Mouse (Mus musculus): ENCODE results near the gene Olfr744. TPM values are rescaled to one million over a fixed set of nuclear protein-coding genes. Genes with fewer than 3 reads are reported as not detected.
"Not testable (repeated sequence)": the region's sequence is repeated elsewhere in the genome, so short reads cannot be mapped to it uniquely, and the experiment has no call there.

The Olfr744 gene
- not detected in 2 replicates for polyA plus RNA-seq (2014; fragmentation: Nextera tagmentation; extraction: Ambion mirVana)

- Histone ChIP-seq H3K4me3 (ENCODE audit: low read depth, low read length) (no peak within 1 kb of the TSS), H3K9me3 (ENCODE audit: control insufficient read depth, low read length) (no peaks in the 10 kb centered on the region), H3K9ac (ENCODE audit: low read depth, low read length) (no peak within 1 kb of the TSS), H3K4me1 (replicated peaks; ENCODE audit: control insufficient read depth, insufficient read depth, low read length) (no peaks in the 10 kb centered on the region), H3K27ac (ENCODE audit: low read depth, low read length) (no peak within 1 kb of the TSS), H3K27me3 (ENCODE audit: control insufficient read depth, insufficient read depth, low read length) (no peaks in the 10 kb centered on the region), H3K4me2 (replicated peaks; ENCODE audit: low read depth, low read length) (no peak within 1 kb of the TSS), H3K36me3 (ENCODE audit: control insufficient read depth, insufficient read depth, low read length) (no peaks in the 10 kb centered on the region)
- no peak for DNase-seq (ENCODE audit: low spot score)
- ATAC-seq (ENCODE audit: low FRiP score) = no peak
- 85% methylated on average over 2 of the region's 2 CpGs for WGBS
Measured at GRCm38 (mm10) chr14:50614579-50614978, at the start of gene Olfr744. TSS of gene Olfr744 (plus strand) at chr14:50614879.

DNA sequence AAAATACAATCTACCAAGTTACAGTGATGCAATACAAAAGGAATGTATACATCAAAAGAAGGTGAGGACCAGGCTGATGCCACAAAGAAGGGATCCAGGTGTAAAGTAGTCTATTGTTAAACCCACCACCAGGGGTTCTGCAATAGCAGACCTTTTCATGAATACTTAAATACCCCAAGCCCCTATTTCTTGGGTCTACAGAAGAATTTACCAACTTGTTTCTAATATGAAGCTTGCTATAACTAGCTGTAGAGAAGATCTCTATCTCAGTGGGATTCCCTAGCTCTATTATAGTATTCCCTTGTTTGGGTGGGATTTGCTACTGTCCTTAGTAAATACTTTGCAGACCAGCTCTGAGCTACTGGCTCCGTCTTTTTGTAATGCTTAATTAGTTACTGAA is 41.6 kb upstream of the Olfr744 start:
- H3K4me1 ChIP-seq (replicated peaks; ENCODE audit: control insufficient read depth, insufficient read depth, low read length); H3K36me3 ChIP-seq (ENCODE audit: control insufficient read depth, insufficient read depth, low read length); H3K4me2 ChIP-seq (replicated peaks; ENCODE audit: low read depth, low read length); DNase-seq (ENCODE audit: low spot score); H3K9ac ChIP-seq (ENCODE audit: low read depth, low read length); H3K27me3 ChIP-seq (ENCODE audit: control insufficient read depth, insufficient read depth, low read length); H3K27ac ChIP-seq (ENCODE audit: low read depth, low read length); H3K4me3 ChIP-seq (ENCODE audit: low read depth, low read length); H3K9me3 ChIP-seq (ENCODE audit: control insufficient read depth, low read length); ATAC-seq (ENCODE audit: low FRiP score): not testable (repeated sequence)
- 51% methylated on average over 1 of the region's 1 CpGs for WGBS

DNA sequence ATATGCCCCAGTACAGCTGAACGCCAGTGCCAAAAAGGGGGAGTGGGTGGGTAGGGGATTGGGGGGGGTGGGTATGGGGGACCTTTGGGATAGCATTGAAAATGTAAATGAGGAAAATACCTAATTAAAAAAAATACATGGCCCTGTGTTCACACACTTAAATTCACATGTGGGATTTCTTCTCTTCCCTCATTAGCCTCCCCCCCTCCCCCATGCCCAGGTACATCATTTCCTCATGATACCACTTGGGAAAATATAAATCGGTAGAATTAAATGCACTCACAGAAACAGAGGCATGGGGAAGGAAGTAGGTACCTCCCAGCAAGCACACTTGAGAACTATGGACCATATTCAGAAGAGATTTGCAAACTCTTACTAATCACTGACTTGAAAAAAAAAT is 24.4 kb downstream of the Olfr744 start, which contains the start of gene Olfr745:
Gene Olfr745, plus strand, starts transcription at position 301 of the 400 bp plus-strand sequence.
- H3K27me3 ChIP-seq (ENCODE audit: control insufficient read depth, insufficient read depth, low read length) = no peaks in the 10 kb centered on the region

GRCm38 (mm10) chr14:50646783-50647182 is 32.1 kb downstream of the Olfr744 start, which contains the start of gene Olfr746:
TSS of gene Olfr746 (plus strand) at chr14:50647083.
- H3K4me3 ChIP-seq (ENCODE audit: low read depth, low read length) = no peak within 1 kb of the TSS
- no peak within 1 kb of the TSS for H3K27ac ChIP-seq (ENCODE audit: low read depth, low read length)
- H3K9ac ChIP-seq (ENCODE audit: low read depth, low read length) = no peak within 1 kb of the TSS
- no peaks in the 10 kb centered on the region for H3K9me3 ChIP-seq (ENCODE audit: control insufficient read depth, low read length)
- ATAC-seq (ENCODE audit: low FRiP score) = no peak
- no peaks in the 10 kb centered on the region for H3K4me1 ChIP-seq (replicated peaks; ENCODE audit: control insufficient read depth, insufficient read depth, low read length)
- H3K36me3 ChIP-seq (ENCODE audit: control insufficient read depth, insufficient read depth, low read length) = no peaks in the 10 kb centered on the region
- DNase-seq (ENCODE audit: low spot score) = no peak
- H3K27me3 ChIP-seq (ENCODE audit: control insufficient read depth, insufficient read depth, low read length) = no peaks in the 10 kb centered on the region
- no peak within 1 kb of the TSS for H3K4me2 ChIP-seq (replicated peaks; ENCODE audit: low read depth, low read length)

More for the DNA sequence above, 24.4 kb downstream of the Olfr744 start, which contains the start of gene Olfr745:
- DNase-seq (ENCODE audit: low spot score) (no peak), ATAC-seq (ENCODE audit: low FRiP score) (no peak)
- no peak within 1 kb of the TSS for H3K4me2 ChIP-seq (replicated peaks; ENCODE audit: low read depth, low read length)
- no peaks in the 10 kb centered on the region for H3K9me3 ChIP-seq (ENCODE audit: control insufficient read depth, low read length)
- H3K4me3 ChIP-seq (ENCODE audit: low read depth, low read length) = no peak within 1 kb of the TSS
- no peak within 1 kb of the TSS for H3K27ac ChIP-seq (ENCODE audit: low read depth, low read length)
- no peaks in the 10 kb centered on the region for H3K4me1 ChIP-seq (replicated peaks; ENCODE audit: control insufficient read depth, insufficient read depth, low read length)
- H3K36me3 ChIP-seq (ENCODE audit: control insufficient read depth, insufficient read depth, low read length) = no peaks in the 10 kb centered on the region
- no peak within 1 kb of the TSS for H3K9ac ChIP-seq (ENCODE audit: low read depth, low read length)
- WGBS = 88% methylated on average over 2 of the region's 2 CpGs

Other genes with a start within 250 kb of the Olfr744 start
- not detected in 2 replicates for gene Olfr736, start 233.7 kb upstream of the Olfr744 start, polyA plus RNA-seq (2014; fragmentation: Nextera tagmentation; extraction: Ambion mirVana)
- gene Olfr738, start 207.3 kb upstream of the Olfr744 start, polyA plus RNA-seq (2014; fragmentation: Nextera tagmentation; extraction: Ambion mirVana) = not detected in 2 replicates
- gene Olfr739, start 196.3 kb upstream of the Olfr744 start, polyA plus RNA-seq (2014; fragmentation: Nextera tagmentation; extraction: Ambion mirVana) = not detected in 2 replicates
- not detected in 2 replicates for gene Olfr740, start 169.3 kb upstream of the Olfr744 start, polyA plus RNA-seq (2014; fragmentation: Nextera tagmentation; extraction: Ambion mirVana)
- gene Olfr741, start 142.1 kb upstream of the Olfr744 start, polyA plus RNA-seq (2014; fragmentation: Nextera tagmentation; extraction: Ambion mirVana) = not detected in 2 replicates
- not detected in 2 replicates for gene Olfr742, start 111.3 kb upstream of the Olfr744 start, polyA plus RNA-seq (2014; fragmentation: Nextera tagmentation; extraction: Ambion mirVana)
- gene Olfr743, start 93.0 kb upstream of the Olfr744 start, polyA plus RNA-seq (2014; fragmentation: Nextera tagmentation; extraction: Ambion mirVana) = not detected in 2 replicates
- gene Olfr745, start 24.5 kb downstream of the Olfr744 start, polyA plus RNA-seq (2014; fragmentation: Nextera tagmentation; extraction: Ambion mirVana) = not detected in 2 replicates
- gene Olfr746, start 32.2 kb downstream of the Olfr744 start, polyA plus RNA-seq (2014; fragmentation: Nextera tagmentation; extraction: Ambion mirVana) = not detected in 2 replicates
- not detected in 2 replicates for gene Olfr747, start 78.3 kb downstream of the Olfr744 start, polyA plus RNA-seq (2014; fragmentation: Nextera tagmentation; extraction: Ambion mirVana)
- gene Olfr748, start 92.5 kb downstream of the Olfr744 start, polyA plus RNA-seq (2014; fragmentation: Nextera tagmentation; extraction: Ambion mirVana) = not detected in 2 replicates
- gene Olfr749, start 130.2 kb downstream of the Olfr744 start, polyA plus RNA-seq (2014; fragmentation: Nextera tagmentation; extraction: Ambion mirVana) = not detected in 2 replicates
- gene Ttc5, start 170.6 kb downstream of the Olfr744 start, polyA plus RNA-seq (2014; fragmentation: Nextera tagmentation; extraction: Ambion mirVana) = 105 and 106 TPM in 2 replicates
- not detected in 2 replicates for gene Ccnb1ip1, start 192.9 kb downstream of the Olfr744 start, polyA plus RNA-seq (2014; fragmentation: Nextera tagmentation; extraction: Ambion mirVana)
- 63.6 and 66.0 TPM in 2 replicates for gene Parp2, start 193.0 kb downstream of the Olfr744 start, polyA plus RNA-seq (2014; fragmentation: Nextera tagmentation; extraction: Ambion mirVana)